Mouse (Mus musculus) right cerebral cortex, adult 2 months (tissue): ENCODE measurements around the gene Rps6kc1.

ENCODE experiments used
- DNase-seq, 2 experiments: peaks; one replicate each; pipeline ENCODE4 v3.0.0; 2021 to 2022; ENCODE audit warnings: low spot score in 2 of 2

Gene Rps6kc1

DNA sequence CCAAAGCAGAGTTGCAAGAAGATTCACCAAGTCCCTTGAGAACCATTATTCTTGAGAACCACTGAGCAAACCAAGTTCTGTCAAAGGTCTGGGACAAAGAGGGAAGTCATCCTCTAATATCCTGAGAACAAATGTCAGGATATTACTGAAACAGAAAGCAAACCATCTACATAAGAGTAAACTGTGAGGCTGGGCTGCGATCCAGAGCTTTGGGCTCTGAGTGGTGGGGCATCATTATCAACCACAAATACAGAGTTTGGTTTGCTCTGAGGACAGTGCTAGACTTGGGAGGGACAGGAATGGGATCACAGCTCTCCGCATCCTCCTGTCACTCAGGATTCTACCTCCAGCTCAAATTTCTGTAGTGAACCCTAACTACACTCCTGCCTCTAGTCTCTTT, 144.8 kb downstream of the Rps6kc1 start:
- no peak for DNase-seq

DNA sequence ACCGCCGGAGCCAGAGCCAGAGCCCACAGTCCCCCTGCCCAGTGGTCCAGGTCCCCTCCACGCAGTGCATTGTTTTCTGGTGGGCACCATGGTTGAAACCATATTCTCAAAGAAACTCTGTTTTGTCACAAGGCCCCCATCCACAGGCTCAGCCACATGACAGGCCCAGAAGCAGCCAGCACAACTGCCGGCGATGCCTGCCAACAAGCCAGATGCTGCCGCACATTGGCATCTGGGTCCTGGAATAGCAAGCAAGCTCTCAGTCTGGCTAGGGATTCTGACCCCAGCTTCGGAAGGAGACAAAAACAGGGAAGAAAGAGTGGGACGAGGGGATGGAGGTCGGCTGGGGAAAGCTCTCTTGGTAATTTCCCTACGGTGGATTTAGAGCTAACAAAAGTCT, 147.8 kb downstream of the Rps6kc1 start:
- DNase-seq, result peak; percentile 33 to 48

GRCm38 (mm10) chr1:190761786-190762185, 149.8 kb downstream of the Rps6kc1 start:
- DNase-seq, result no peak

DNA sequence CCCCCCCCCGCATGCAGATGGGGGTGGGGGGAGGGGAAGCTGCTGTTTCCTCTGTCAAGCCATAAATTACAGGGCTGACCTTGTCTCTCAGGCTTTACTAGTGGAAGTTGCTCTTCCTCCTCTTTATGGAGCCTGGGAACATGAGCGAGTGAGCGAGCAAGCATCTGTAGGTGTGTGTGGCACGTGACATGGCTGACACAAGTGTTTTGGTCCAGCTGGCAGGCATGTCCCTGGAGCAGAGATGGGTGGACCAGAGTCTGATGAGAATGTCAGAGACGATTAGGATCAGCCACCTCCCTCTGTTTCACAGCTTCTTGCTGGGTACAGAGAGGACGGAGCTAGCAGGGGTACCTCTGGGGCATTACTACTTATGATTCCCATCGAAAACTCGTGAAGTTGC, 153.7 kb downstream of the Rps6kc1 start:
- no peak for DNase-seq

DNA sequence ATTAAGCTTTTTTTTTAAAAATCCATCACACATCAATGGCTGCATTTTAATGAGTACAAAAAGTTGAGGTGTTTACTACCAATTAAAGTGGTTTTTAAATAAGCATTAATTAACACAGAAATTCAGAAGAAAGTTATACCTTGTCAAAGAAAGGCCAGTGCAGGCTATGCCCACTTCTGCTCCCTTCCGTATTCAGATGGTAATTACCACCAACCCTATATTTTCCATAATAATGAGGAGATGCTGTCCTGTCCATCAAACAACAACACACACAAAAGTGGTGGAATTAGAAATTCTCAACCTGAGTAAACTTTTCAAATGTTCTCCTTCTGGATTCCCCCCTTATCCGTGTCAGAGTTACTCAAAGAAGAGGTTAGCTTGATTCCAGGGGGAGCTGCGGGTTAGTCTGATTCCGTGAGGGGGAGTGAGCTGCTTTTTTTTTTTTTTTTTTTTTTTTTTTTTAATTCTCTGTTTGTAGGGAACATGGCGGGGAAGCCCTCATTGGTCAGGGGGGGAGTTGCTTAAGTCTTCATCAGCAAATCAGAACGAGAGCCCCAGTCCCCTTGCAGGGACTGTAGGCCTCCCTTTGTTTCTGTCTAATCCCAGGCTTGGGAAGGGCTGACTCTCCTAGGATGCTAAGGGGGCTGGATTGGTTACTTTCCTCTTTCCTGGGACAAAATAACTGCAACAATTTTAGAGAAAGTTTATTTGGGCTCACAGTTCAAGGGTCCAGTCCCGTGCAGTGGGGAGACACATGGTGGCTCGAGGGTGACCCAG, 159.6 kb downstream of the Rps6kc1 start:
- DNase-seq, result no peak

GRCm38 (mm10) chr1:190748937-190749336, 162.6 kb downstream of the Rps6kc1 start:
- DNase-seq, result no peak

- DNase-seq, result no peak
Measured at GRCm38 (mm10) chr1:190741421-190741820, 170.1 kb downstream of the Rps6kc1 start.

DNA sequence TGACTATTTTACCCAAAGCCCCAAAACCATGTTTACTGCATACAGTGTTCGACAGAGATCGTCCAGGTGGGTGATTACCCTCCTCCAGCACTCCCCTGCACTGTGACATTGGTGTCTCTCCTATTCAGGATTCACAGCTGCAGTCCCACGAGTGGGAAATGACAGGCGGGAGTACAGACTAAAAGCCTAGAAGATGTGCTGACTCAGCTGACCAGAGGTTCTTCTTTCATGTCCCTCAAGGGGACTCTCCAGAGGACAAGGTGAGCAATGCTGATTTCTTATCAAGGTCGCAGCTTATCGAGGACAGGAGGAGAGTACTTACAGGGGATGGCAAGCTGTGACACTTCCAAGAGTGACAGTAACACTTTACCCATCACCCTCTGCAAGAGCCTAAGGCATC, 178.8 kb downstream of the Rps6kc1 start:
- DNase-seq, result no peak

GRCm38 (mm10) chr1:190729516-190730088, 182.0 kb downstream of the Rps6kc1 start:
- no peak for DNase-seq

GRCm38 (mm10) chr1:190728111-190728651, 183.4 kb downstream of the Rps6kc1 start:
- DNase-seq, result peak; percentile 21 to 32

DNA sequence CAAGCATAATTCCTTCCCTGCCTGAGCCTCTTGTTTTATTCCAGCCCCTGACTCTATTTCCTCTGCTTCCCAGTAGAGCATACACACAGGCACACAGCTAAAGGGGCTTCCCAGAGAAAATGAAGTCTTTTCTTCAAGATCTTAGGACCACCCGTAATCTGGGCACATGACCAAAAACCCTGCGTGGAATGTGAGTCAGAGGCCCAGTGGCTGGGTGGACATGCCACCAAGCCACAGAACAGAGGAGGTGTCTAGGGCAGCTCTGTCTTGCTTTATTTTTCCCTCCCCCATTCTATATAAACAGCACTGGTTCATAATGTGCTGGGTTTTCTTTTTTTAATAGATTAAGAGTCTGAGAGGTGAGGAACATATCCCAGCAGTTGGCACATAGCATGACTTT, 184.2 kb downstream of the Rps6kc1 start:
- DNase-seq, result no peak

DNA sequence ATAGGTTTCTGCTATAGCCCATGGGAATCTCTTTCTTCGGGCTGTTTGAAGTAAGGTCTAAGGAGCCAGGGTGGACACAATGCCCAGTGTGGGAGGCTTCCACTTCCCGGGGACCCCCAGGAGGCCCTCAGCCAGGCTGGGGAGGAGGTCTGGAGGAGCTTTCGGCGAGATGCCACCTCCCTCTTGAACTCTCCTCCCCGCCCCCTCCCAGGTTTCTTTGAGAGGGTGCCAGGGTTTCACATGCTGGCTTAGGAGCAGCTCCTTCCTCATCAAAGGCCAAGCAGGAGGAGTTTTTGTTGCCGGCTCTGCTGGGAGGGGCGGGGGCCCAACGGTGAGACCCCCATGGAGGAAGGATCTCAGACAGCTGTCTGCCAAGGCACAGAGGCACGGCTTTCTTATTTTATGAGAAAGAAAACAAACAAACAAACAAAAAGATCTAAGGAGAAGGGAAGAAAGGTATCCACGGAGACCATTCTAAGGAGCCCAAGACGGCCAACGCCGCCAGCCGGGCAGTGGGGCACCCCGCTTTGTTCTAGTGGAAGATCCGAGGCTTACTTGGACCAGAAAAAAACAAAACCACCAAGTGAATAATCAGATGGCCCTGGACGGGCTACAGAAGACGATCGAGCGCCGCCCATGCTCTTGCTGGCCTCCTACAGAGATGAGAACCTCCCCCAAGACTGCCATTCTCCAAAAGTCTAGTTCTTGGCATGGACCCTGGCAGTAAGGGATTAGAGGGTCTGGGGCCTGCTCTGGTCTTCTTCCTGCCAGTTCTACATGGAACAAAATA, 186.8 kb downstream of the Rps6kc1 start:
- DNase-seq, result no peak

GRCm38 (mm10) chr1:190723926-190724430, 187.6 kb downstream of the Rps6kc1 start:
- no peak for DNase-seq

DNA sequence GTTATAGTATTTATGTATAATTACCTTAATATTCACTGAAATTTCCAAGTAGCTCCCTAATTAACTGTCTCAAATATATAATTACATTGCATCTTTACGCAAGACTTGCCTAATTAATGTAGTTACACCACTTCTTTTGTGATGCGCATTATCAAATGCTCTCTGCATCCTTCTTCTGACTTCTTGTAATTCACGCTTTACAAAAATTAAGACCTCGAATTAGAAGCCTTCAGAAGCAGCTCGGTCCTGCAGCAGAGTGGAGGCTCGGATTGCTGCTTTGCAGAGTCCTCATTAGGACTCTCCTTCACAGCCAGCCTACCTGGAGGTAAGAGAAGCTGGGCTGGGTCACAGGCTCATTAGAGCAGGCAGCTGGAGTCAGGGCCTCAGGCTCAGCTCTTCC, 197.7 kb downstream of the Rps6kc1 start:
- DNase-seq, result no peak

- DNase-seq, result no peak
Measured at GRCm38 (mm10) chr1:190697576-190697975, 214.0 kb downstream of the Rps6kc1 start.

GRCm38 (mm10) chr1:190695589-190695988, 216.0 kb downstream of the Rps6kc1 start:
- peak; percentile 62 to 75 for DNase-seq

DNA sequence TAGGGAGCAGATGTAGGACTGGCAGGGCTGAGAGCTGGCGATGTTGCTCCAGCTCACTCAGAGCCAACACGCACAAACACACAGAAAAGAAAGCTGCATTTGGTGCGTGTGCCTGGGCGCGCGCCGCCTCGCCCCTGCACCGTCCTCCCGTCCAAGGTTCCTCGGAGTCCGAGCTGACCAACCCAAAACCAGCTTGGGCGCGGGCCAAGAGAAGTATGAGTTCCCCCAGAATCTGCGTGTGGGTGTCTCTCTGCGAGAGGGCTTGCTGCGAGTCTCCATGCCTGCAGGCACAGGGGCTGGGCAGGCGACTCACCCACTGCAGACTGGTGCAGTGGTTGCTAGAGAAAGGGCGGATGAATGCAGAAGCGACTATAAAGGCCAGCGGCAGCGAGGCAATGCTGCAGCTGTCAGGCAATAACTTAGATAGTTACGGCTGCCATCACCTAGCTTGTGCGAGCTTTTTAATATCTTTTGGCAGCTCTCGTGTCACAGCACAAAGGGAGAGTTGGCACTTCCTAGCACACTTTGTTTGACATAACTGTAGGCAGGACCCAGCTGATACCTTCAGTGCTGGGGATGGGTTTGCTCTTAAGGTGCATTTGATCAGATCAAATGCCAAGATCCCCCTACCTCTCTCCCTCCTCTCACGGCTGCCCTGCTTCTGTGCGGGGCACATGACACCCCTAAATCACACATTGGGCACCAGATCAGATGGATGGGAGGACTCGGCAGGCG, 220.9 kb downstream of the Rps6kc1 start:
- DNase-seq, result peak; percentile 46 to 56

GRCm38 (mm10) chr1:190683060-190683459, 228.5 kb downstream of the Rps6kc1 start:
- no peak for DNase-seq

DNA sequence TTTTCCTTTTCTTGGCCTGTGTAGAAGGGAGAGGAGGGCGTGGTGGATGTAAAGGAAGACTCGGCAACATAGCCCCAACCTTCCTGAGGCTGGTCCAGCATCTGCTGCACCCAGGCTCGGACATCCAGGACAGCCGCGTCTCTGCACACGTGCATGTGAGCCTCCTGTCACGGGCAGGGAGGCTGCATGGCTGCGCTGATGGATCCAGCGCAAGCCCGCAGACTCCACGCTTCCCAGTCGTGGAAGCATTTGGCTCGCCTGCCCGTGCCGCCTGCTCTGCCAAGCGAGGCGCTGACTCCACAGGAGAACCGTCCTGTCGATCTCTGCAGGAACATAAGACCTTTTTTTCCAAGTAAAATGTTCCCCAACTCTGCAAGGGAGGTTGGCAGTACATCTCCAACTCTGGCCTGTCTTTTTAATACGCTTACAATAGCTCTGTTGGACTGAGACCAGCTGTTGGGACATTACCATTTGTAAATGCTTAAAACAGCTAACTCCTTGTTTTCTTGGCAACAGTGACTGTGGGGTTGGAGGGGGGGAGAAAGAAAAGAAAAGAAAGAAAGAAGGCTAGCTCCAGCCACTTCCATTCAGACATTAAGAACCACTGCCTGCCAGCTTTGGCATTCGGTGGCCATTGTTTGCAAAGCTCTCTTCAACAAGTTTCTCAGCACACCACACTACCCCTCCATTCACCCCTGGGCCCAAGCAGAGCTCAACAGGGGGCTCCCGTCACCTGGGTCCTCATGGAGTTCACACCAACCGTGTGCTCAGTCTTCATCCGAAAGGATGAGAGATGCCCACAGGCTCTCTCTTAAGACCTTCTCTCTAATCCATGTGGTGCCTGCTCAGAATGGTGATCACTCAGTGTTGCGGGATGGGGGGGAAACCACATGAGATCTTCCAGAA, 229.3 kb downstream of the Rps6kc1 start:
- peak; percentile 56 to 73 for DNase-seq

DNA sequence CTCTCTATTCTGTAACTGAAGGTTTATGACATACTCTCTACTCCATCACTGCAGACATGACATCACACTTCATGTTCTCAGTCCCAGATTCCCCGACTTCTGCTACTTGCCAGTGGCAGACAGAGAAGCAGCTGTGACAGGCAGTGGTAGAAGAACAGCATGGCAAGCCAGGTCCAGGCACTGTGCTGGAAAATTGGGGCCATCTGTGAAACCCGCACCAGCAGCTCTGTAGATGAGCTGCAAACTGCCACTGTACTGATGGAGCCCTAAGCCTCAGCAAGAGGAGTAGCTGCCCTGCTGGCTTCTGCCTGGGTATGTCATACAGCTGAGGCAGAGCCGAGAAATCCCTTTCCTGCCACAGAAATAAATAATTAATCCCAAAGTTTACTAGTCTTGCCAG, 236.1 kb downstream of the Rps6kc1 start:
- DNase-seq, result no peak
